Mouse (Mus musculus): ENCODE measurements around the gene Lrrc28.

Gene Lrrc28

DNA sequence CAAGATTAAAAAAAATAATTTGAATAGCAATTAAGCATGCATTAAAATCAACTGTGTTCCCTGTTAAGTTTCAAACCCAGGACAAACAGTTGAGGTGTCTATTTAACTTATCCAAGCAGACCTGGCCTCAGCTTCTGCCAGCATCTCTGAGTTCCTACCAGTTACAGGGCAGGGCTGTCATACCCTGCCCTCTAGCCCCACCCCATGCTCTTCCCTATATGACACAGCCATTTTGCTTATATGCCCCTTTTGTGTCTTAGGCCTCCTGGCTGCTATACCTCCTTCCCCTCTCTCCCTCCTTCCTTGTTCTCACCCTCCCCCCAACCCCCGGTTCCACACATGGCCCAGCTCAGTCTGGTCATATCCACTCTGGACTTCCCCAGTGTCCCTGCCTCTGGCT is 48.1 kb downstream of the Lrrc28 start:
- DNase-seq (ENCODE audit: extremely low read depth, low read depth, low spot score), result no peak

DNA sequence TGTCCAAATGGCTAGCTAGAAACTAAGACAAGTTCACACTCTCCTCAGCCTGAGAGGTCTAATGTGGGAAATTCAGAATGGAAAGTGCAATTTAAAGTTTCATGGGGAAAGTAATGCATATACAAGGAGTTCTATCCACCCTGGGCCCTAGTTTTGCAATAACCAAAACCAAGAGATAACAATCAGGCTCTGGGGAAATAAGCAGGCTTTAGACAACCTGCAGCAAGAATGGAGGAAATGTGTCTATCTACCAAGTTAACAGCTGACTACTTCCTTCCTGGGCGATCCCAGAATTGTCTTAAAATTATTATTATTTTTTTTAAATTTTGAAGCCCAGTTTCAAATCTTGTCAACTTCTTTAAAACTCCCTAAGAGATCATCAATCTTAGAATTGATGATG is 48.7 kb downstream of the Lrrc28 start:
- DNase-seq (ENCODE audit: extremely low read depth, low read depth, low spot score), result peak; percentile 21

DNA sequence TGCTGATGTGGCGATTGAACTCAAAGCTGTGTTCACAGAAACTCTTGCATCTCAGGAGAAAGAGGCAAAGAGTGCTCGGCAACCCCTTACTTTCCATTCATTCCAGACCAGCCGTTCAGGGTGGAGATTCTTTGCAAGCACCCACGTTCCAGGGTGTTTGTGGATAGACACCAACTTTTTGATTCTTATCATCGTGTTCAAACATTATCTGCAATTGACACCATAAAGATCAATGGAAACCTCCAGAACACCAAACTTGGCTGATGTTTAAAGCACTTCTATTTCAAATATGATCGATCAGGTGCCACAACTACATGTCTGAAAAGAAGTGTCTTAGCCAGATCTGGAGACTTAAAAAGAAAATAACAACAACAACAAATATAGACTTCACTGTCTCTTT is 51.2 kb downstream of the Lrrc28 start:
- no peak for DNase-seq (ENCODE audit: extremely low read depth, low read depth, low spot score)

DNA sequence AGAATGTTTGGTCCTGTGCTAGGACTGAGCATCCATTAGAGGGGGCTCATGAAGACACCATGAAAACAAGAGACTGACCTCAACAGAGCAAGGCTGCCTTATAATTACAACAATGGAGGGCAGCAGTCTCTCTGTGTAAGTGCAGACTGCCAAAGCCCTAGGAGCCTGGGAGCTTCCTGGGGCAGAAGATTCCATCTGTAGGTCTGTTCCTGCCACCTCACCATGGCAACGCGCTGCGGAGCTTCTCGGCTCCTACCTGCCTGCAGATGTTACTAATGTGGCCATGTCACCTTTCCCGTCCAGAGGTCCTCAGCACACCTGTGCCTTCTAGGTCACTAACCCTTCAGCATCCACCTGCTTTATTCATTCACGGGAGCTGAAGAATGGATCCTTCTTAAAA is 52.4 kb downstream of the Lrrc28 start:
- no peak for DNase-seq (ENCODE audit: extremely low read depth, low read depth, low spot score)

DNA sequence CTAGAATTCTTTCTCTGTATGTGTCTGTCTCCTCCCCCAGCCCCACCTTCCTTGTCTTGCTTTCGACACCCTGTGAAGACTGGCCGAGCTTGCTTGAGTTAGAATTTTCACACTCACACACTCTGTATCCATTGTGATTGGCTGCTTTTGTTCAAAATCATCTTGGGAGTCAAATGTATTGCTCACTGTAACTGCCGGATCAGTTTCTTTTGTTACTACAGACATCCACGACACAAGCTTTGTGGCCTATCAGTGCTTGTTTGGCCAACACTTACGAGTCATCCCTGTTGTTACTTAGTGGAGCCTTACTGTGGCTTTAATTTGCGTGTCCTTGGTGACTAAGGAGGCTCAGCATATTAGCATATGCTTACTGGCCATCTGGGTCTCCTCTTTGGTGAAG is 56.3 kb downstream of the Lrrc28 start:
- DNase-seq (ENCODE audit: extremely low read depth, low read depth, low spot score), result no peak

DNA sequence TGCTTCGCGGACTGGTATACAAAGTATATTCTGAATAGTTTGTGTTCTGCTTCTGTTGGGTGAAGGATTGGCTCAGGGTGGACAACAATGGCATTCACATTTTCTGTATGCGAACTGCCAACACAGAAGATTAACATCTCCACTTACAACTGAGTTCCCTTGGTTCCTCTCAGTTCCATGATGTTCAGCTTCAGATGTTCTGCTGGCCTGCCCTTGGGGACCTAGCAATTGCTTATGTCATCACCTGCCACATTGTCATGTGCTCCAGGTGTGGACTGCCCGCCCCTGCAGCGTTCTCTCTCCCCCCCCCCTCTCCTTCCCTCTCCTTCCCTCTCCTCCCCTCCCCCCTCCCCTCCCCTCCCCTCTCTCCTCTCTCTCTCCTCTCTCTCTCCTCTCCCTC is 58.6 kb downstream of the Lrrc28 start:
- no peak for DNase-seq (ENCODE audit: extremely low read depth, low read depth, low spot score)

DNA sequence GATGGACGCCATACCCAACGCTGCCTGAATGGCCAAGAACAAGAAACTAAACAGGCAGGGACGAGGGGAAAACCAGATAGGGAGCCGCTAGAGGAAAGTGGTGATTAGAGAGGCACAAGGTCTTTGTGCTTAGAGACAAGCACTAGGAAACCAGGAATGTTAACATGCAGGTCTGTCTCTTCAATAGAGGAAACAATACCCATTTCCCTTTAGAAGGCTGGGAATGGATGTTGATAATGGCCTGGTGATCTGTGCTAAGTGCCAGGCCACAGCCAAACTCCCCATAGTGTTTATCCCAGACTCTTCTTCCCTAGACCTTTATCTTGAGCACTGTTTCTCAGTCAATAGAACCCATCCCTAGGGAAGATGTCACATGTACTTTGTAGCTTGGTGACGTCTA is 61.2 kb downstream of the Lrrc28 start:
- DNase-seq (ENCODE audit: extremely low read depth, low read depth, low spot score), result no peak

DNA sequence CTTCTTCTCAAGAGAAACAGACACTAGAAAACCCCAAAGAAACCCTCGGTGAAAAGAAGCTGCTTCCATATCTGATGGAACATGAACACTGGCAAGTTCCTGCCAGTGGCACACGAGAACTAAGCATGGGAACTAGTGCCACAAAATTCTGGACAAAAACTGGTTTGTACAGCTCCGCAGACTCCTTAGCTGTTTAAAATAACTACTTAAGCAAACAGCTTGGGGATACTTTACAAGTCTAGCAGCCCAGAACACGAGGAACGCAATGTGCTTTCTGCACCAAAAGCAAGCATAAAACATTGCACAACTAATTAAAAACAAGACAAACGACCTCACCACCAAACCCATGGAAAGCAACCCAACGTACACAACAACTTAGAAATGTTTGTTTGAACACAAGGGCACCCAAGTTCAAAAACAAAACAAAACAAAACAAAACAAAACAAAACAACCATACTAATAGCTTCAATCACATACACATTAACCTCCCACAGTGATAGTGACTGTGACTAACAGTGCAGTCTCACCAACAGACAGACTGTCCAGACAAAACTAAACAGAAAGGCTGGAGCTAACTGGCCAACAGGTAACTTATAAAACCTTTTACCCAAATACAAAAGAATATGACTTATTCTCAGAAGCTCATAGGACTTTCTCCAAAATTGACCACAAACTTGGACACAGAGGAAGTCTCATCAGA is 66.1 kb downstream of the Lrrc28 start:
- DNase-seq (ENCODE audit: extremely low read depth, low read depth, low spot score), result peak; percentile 93

DNA sequence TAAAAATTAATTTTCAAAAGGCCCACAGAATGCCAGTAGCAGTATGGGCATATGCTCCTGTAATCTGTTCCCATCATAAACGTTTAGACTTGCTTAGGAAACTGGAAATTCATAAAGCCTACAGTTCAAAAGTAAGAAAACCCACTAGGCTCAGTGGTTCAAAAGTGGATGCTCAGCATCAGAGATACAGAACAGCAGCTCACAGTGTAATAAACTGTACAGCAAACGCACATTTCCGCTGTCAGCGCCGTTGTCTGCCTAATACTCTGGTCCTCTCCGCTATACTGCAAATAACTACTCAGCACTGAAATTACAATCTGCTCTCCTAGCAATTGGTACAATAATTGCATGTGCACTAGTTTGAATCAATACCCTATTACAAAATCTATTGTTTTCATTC is 67.0 kb downstream of the Lrrc28 start:
- DNase-seq (ENCODE audit: extremely low read depth, low read depth, low spot score), result no peak

DNA sequence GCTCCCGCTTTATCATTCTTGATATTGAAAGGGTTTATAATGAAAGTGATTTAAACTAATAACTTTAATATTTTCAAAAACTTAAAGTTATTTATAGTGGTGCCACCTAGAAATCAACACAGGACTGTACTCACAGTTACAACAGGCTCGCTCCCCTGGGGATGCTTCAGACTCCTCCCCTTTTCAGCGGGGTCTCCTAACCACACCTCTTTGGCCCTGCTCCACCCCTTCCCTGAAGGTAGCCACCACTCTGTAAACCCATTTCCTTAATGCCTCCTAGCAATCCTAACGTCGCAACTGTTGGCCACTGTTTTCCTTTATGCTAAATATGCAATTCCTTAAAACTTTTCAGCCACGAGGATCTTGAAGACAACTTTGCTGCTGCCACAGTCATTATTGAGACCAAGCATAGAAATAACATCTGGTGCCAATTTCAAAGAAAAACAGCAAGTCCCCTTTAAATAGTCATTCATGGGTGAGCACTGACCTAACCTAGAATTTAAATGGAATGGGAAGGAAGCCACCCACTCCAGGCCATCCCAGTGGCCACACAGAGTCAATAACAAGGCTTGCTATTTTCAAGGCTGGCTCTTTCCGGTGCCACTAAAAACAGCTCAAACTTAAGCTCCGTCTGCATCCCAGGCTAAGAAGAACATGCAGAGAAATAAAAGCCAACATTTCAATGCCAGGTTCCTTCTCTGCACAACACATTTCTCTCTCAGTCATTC is 78.4 kb downstream of the Lrrc28 start:
- DNase-seq (ENCODE audit: extremely low read depth, low read depth, low spot score), result no peak

DNA sequence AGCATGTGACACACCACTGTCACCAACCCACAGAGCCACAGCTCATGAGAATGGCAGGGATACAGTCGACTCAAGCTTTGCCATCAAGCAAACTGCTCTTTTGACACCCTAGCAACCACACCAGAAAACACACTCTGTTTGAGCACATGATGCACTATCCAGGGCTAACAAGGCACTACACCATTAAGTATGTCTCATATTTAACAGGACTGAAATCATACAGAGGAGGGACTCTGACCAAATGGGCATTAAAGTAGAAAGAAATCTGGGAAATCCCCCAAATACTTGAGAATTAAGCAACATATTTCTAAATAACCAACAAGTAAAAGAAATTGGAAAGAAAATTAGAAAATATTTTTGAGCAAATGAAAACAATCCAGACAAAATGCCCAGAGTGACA is 79.9 kb downstream of the Lrrc28 start:
- no peak for DNase-seq (ENCODE audit: extremely low read depth, low read depth, low spot score)

DNA sequence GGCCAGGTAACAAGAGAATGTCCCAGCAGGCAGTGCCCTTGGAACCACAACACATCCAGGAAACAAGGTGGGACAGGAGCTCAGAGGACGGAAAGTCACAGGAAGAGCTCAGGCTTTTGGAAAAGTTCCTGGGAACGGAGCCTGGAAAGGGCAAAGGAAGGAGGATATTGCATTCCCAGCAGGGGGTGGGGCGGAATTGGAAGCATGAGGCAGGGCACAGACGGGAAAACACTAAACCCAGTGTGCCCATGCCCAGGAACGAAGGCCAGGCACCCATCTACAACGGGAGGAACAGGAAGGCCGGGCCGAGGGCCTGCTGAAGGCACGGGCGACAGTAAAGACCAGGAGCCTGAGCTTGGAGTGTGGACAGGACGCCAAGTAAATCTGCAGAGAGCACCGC is 82.9 kb downstream of the Lrrc28 start:
- DNase-seq (ENCODE audit: extremely low read depth, low read depth, low spot score), result no peak

DNA sequence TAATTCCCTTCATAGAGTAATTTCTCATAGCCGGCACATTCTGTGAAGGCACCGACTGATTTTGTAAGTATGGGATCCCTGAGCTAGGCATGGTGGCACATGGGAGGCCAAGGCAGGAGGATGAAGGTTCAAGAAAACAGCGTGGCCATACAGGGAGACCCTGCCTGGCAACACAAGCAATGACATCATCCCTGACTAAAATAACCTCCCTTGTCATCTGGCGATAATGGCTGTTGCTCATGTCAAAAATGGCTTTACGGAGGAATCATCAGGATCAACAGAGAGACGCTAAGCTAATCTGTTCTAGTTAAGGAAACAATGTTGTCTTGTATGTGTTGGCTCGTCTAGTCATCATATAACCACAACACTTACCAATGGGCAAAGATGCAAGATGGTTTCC is 85.6 kb downstream of the Lrrc28 start:
- no peak for DNase-seq (ENCODE audit: extremely low read depth, low read depth, low spot score)

DNA sequence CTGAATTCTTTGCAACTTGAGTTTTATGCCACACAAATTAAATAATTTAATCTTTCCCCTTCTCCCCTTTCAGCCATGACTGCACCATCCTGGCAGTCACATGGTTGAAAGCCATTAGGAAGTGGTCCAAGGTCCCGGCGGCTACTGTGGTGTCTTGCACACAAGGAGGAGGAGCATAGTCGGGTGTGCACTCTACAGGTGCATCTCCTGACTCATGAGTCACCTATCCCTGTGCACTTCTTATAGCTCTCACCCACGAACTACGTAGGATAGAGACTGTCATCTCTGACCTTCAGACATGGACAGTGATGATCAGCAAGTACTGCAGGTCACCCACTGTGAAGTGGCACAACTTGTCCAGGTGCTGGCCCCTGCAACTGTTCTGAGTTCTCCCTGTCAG is 86.8 kb downstream of the Lrrc28 start:
- peak; percentile 21 for DNase-seq (ENCODE audit: extremely low read depth, low read depth, low spot score)

DNA sequence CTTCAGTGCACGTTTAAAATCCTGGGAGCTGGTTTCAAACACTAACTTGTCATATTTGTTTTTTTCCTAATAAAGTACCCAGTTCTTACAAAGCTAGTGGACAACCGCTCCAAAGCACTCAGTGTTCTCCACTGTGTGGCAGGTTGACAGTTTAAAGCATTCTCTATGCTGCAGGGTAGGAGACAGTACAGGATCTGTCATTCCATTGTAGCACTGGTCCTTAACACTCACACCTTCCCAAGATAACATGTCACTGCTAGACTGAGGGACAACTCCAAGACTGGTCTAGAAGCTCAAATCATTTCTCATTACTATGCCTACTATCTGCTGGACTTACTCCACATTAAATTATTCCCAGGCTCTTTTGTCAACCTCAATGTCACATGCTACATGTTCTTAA is 90.2 kb downstream of the Lrrc28 start:
- no peak for DNase-seq (ENCODE audit: extremely low read depth, low read depth, low spot score)

DNA sequence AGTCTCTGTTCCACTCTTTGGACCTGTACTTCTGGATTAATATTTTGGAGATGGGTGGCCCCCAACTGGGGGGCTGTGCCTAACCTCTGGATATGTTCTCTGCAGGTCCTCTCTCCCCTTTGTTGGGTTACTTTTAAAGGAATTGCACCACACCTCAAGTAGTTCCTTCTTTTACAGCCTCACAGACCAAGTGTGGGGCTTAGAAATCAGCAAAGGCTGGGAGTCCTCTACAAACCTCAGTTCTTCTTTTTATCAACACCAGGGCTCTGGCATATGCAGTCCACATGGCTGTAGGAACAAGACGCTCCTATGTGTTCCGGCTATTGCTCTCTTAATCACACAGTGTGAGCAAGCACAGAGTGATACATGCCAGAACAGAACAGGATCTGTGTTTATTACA is 93.8 kb downstream of the Lrrc28 start:
- no peak for DNase-seq (ENCODE audit: extremely low read depth, low read depth, low spot score)

DNA sequence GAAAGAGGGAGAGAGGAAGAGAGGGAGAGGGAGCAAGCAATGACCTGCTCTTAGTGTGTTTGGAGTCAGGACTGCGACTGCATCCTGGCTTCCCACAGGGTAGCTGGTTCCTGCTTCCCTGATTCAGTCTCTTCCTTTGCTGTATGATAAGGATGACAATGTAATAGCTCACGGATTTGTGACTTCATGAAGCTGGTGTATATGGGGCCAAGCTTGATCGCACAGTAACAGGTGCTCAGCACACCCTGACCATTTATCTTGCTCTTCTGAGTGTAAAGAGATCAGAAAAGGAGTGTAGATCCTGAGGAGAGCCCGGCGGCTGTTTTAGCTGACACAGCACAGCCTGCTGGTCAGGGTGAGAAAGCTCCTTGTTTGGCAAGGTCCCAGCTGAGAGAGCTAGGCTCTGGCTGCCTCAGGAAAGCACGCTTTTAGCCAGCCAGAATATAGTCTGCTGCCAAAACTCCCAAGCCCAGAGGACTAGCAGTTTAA is 96.0 kb downstream of the Lrrc28 start:
- peak; percentile 21 for DNase-seq (ENCODE audit: extremely low read depth, low read depth, low spot score)

DNA sequence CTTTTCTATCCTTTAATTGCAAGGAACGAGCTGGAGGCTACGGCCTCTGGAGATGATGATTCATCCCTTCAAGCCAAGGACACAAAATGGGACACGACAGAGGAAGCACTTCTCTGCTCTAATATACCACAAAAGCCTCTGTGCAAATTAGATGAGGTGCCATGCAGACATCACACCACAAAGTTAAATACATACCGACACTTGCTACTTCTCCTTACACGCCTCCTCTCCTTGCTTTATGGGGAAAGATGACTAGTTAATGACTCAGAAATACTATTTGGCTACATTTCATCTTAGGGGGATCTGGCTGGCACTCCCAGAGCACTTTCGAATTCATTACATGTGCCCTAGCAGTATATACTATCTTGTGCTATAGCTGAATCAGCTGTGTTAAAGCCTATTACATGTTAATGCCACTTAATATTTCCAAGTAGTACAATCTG is 96.4 kb downstream of the Lrrc28 start:
- no peak for DNase-seq (ENCODE audit: extremely low read depth, low read depth, low spot score)

DNA sequence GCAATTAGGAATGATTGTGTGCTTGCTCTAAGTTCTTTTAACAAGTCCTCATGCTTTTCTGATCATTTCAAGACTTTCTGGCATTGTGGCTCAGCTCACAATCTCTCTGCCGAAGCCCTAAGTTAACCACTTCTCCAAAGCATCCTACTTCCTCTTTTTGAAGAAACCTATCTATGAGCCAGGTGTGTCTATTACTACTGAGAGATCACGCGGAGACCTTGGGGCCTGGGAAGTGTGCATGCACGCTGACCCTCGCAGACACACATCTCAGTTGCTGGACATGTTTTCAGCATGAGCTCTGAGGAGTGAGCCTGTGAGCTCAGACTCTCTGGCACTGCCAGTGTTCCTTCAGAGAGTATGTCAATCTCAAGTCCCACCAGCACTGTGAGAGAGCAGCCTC is 98.8 kb downstream of the Lrrc28 start:
- DNase-seq (ENCODE audit: extremely low read depth, low read depth, low spot score), result no peak

DNA sequence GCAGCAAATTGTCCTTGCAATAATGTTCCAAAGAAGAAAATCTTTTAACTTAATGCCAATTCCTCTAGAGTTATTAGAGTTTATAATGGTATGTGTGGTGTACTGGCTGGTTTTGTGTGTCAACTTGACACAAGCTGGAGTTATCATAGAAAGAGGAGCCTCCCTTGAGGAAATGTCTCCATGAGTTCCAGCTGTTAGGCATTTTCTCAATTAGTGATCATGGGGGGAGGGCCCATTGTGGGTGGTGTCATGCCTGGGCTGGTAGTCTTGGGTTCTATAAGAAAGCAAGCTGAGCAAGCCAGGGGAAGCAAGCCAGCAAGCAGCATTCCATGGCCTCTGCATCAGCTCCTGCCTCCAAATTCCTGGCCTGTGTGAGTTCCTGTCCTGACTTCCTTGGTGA is 100.5 kb downstream of the Lrrc28 start:
- no peak for DNase-seq (ENCODE audit: extremely low read depth, low read depth, low spot score)

DNA sequence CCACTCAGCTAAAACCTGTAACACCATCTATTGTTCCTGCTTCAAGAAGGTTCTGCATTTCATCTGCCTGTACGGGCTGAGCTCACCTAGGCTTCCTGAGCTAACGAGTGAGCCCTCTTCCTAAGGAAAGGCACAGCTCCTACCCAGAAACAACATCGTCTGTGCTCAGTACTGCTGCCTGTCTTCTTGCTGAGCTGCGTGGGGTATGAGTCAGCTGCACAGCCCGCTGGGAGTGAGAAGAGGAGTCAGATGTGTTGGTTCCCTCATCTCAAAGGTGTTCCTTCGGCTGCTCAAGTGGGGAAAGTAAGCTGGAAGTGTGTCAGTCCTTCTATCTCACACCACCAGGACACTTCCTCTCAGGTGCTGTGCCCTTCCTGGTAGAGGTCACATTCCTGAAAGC is 101.4 kb downstream of the Lrrc28 start:
- DNase-seq (ENCODE audit: extremely low read depth, low read depth, low spot score), result no peak

DNA sequence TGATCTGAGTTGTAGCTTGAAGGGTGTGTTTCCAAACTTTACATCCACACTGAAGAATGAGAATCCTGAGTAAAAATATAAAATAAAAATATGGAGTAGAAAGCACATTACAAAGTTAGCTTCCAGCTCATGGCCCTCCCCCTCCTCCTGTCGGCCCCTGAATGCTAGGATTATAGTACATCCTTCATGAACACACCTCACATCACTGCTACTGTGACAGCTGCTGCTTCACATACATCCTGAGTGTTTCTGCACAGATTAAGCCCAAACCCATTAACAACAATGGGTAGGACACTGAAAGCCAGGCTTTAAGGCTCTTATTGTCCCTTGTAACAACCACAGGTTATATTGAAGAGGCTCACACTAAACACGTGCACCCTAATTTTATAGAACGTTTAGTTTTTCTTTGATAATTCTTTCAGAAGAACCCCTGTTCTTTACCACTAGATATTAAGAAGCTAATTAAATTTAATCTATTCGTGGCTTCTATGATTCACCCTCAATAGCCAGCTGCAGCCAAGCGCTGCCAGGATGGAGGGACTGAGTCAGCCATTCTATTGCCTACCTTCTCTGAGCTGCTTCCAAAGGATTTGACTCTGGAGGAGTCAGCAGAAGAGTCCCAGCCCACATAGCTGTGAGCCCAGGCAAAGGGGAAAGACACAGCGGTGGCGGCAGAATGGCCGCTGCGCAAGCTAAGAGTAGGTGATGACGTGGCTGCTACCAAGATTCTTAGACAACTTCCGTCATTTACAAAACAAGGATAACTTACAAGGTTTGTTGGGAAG is 108.3 kb downstream of the Lrrc28 start:
- DNase-seq (ENCODE audit: extremely low read depth, low read depth, low spot score), result no peak

All from fat pad, adult 2 months (tissue).